Mouse (Mus musculus): Measurements from ENCODE around the gene Hist1h2br.
"Not testable (repeated sequence)": the region's sequence is repeated elsewhere in the genome, so short reads cannot be mapped to it uniquely, and the experiment has no call there.

Gene Hist1h2br

DNA sequence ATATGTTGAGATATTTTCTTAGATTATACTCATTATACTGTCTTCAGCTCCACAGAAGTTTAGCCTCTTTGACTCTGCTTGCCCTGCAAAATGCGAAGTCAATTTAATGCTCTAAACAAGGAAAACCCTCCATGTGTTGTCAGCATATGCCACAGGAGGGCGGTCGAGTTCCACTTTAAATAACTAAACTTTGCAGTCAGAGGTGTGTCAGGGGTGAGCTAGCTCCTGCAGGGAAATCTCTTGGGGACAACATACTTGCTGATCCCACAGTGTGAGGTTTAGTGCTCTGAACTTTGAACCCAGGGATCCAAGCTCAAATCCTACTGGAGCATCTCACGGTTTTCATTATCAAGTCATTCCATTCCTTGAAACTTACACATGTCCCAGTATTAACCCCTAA is 7.0 kb downstream of the Hist1h2br start:
- intact Hi-C loops (cut with DNase I) = not testable (repeated sequence)

- intact Hi-C loops (cut with DNase I) = not testable (repeated sequence)
Observed at GRCm38 (mm10) chr13:21846356-21846755, 12.8 kb downstream of the Hist1h2br start.

DNA sequence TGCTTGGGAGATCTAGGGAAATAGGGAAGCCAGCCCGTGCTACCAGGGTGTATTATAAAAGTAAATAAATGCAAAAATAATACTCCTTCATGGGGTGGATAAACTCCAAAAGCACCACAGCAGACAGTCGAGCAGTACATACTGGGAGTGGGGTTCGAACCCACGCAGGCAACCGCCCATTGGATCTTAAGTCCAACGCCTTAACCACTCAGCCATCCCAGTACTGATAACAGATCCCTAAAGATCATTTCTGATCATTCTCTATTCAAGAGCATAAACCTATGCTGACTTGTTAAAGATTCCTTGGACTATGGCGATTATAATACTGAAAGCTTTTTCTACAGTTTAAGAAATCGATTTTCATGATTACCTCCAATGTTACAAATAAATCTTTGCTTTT is 14.3 kb downstream of the Hist1h2br start:
- intact Hi-C loops (cut with DNase I) = no loop called here

DNA sequence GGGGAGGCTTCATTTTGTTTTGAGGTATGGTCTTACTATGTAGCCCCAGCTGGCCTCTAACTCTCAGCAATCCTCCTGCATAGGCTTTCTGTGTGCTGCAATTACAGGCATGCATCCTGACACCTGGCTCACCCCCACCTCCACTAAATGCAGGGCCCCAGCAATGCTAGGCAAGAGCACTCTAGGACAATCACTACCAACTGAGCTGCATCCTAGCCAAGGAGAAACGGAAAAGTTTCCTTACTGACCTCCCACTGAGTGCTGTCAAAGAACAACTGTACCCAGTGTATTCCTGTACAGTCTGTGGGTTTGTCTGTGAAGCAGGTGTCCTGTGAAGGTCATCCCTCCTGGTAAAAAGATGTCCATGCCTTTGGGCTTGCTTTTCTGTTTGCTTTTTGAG is 17.2 kb downstream of the Hist1h2br start:
- intact Hi-C loops (cut with DNase I) = not testable (repeated sequence)

- intact Hi-C loops (cut with DNase I) = no loop called here
Observed at GRCm38 (mm10) chr13:21852215-21852945, 18.8 kb downstream of the Hist1h2br start.

DNA sequence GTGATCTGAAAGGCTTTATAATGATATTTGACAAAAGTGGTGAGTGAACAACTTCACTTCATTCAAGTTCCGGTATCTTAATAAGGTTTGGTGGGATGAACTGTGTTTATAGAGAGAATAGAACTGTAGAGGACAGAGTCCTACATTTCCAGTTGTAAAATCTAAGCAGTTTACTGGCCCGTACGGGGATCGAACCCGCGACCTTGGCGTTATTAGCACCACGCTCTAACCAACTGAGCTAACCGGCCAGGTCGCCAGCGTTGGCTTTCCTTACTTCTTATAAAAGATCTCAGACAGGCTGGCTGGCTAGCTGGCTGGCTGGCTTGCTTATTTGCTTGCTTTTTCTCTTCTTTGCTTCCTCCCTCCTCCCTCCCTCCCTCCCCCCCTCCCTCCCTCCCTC is 21.6 kb downstream of the Hist1h2br start:
- intact Hi-C loops (cut with DNase I) = no loop called here

GRCm38 (mm10) chr13:21855698-21856162 is 22.2 kb downstream of the Hist1h2br start:
- intact Hi-C loops (cut with DNase I) = no loop called here

- intact Hi-C loops (cut with DNase I) = no loop called here
Observed at GRCm38 (mm10) chr13:21861608-21862007, 28.1 kb downstream of the Hist1h2br start.

DNA sequence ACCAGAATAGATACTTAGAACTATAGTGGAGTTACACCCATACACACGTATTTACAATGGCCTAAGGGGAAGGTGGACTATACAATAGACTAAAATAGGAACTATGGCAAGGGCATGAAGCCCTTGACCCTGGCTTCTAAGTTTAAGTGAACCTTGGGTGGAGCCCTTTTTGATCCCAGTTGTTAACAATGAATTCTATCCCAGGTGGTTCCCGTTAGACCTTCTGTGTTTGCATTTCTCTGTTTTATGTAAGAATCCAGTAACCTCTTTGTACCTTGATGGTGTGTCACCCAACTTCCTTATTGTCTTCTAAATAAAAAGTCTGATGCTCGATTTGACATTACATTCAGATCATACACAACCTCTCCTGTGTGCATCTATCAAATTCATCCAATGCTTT is 32.0 kb downstream of the Hist1h2br start:
- intact Hi-C loops (cut with DNase I) = not testable (repeated sequence)

- intact Hi-C loops (cut with DNase I) = no loop called here
Observed at GRCm38 (mm10) chr13:21880735-21881134, 47.2 kb downstream of the Hist1h2br start.

- intact Hi-C loops (cut with DNase I) = no loop called here
Observed at GRCm38 (mm10) chr13:21881878-21882669, 48.5 kb downstream of the Hist1h2br start.

DNA sequence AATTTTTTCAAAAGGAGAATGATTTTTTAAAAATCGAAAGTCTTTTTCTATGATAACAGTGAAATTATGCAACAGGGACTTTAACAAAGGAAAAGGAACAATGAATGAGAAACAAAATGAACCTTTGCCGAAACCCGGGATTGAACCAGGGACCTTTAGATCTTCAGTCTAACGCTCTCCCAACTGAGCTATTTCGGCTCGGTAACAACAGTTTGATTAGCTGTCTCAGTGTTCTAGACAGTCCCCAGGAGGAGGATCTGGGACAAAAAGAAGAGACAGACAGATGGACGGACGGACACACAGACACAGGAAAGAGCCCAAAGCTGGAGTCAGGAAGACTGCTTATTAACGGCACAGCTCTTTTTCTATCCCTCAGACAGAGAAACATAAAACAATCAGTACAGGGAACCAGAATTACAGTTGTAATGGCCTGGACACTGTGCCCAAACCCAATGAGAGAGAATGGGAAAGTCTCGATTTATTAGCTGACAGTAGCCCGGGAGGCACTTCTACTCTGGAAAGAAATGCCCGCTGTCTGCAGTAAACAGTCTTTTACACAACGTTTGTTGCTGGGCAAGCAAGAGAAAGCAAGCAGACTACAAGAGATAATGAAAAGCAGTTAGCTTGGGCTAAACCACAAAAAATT is 49.3 kb downstream of the Hist1h2br start:
- intact Hi-C loops (cut with DNase I) = no loop called here

DNA sequence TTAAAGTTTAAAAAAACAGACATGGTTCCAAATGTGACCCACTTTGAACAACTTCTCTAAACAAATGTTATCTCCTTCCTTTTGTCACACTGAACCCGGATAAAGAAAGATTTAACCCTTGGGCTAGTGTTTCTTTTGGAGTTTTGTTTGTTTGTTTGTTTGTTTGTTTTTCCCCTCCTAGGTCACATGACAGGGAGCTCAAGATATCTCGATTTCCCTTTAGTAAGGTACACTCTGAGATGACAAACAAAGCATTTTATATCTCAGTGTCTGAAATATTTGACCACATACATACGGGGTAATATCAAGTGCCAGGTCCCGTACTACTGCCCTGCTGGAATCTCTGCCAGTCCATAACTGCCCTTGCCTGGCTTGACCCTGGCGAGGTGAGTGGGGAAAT is 49.9 kb downstream of the Hist1h2br start:
- intact Hi-C loops (cut with DNase I) = no loop called here

- intact Hi-C loops (cut with DNase I) = no loop called here
Observed at GRCm38 (mm10) chr13:21884586-21884985, 51.0 kb downstream of the Hist1h2br start.

Small RNA genes within 50 kb of the gene (microRNA-seq; reads per million reads assigned to microRNA genes)
- gene Gm19658 = 0 reads per million in 2 experiments
- gene Gm44346 = 0 reads per million in 2 experiments
- 0 reads per million in 2 experiments for gene Gm44466

Measured in adrenal gland (tissue).